Mouse (Mus musculus) neural tube, embryonic 12.5 days (tissue): ENCODE measurements around the gene Chrm3. TPM values are rescaled to one million over a fixed set of nuclear protein-coding genes. Genes with fewer than 3 reads are reported as not detected.

ENCODE experiments used
- ATAC-seq: fragments of 200-750 bp; cut with Nextera tagmentation; 2 replicates; pipeline ENCODE4 v1.8.0; 2017; ENCODE audit warnings: low read depth, mild to moderate bottlenecking, moderate TSS enrichment, moderate library complexity; ENCODE audit not compliant: low FRiP score
- H3K27ac ChIP-seq: fragments of 300-500 bp; sonication (generic); 2 replicates; pipeline ENCODE4 v1.5.1; 2016
- H3K27me3 ChIP-seq: fragments of 300-500 bp; sonication (generic); replicated peaks from 2 replicates; pipeline ENCODE4 v1.6.1; 2016; ENCODE audit warnings: mild to moderate bottlenecking
- H3K36me3 ChIP-seq: fragments of 300-500 bp; sonication (generic); 2 replicates; pipeline ENCODE4 v1.6.1; 2016; ENCODE audit warnings: mild to moderate bottlenecking
- H3K4me1 ChIP-seq: fragments of 300-500 bp; sonication (generic); 2 replicates; pipeline ENCODE4 v1.6.1; 2016
- H3K4me2 ChIP-seq: fragments of 300-500 bp; sonication (generic); replicated peaks from 2 replicates; pipeline ENCODE4 v1.6.1; 2016; ENCODE audit warnings: mild to moderate bottlenecking
- H3K4me3 ChIP-seq: fragments of 300-500 bp; sonication (generic); 2 replicates; pipeline ENCODE4 v1.5.1; 2016
- H3K9ac ChIP-seq: fragments of 300-500 bp; sonication (generic); 2 replicates; pipeline ENCODE4 v1.6.1; 2016; ENCODE audit warnings: mild to moderate bottlenecking
- H3K9me3 ChIP-seq: fragments of 300-500 bp; sonication (generic); 2 replicates; pipeline ENCODE4 v1.6.1; 2016; ENCODE audit warnings: mild to moderate bottlenecking
- WGBS: fragments of 180-500 bp; shearing (Covaris S2); methylation state at CpG from one replicate; pipeline ENCODE4 v1.1.7; 2016; 5-methylcytosine and 5-hydroxymethylcytosine counted together
- polyA plus RNA-seq: library from polyadenylated mRNA; unstranded; fragments of >200 nt; fragmentation: Nextera tagmentation; extraction: Ambion mirVana; gene quantifications from 2 replicates; pipeline ENCODE4 v1.2.1, GENCODE M21; 2016

Gene Chrm3
- polyA plus RNA-seq, 1 experiment from 2014 or later: 2.8 TPM

DNA sequence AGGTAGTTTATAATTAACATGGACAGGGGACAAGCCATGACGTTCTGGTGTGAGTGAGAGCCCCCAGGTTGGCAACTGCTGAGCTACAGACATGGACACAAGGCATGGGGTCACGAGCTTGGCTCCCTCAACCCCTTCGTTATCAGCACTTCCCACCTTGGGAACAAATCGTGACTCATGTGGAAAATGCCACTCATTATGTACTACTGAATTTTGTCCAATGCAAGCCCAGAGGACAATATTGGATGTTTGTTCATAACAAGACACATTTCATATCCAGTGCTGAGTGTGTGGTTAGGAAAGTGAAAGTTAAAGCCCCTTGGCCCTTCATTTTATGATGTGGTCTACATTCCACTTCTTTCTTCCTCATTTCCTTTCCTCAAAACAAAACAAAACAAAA is 140.2 kb downstream of the Chrm3 start:
- ATAC-seq: no peak

DNA sequence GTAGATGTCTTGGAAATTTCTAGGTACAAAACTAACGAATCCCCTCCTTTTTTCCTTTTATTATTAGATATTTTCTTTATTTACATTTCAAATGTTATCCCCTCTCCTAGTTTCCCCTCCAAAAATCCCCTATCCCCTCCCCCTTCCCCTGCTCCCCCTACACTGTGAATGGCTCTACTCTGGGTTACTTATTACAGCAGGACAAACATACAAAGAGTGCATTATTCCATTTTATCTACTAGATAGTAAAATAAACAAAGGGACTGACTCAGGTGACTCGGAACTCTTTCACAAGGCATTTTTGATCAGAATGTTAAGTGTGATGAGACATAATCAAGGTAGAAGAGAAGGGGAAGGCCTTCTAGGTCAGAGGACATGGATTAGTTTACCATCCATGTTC is 148.5 kb downstream of the Chrm3 start:
- H3K27ac ChIP-seq: no peak overlapping the region
- no peak overlapping the region for H3K4me2 ChIP-seq
- no peaks in the 10 kb centered on the region for H3K27me3 ChIP-seq
- H3K36me3 ChIP-seq: no peaks in the 10 kb centered on the region
- no peaks in the 10 kb centered on the region for H3K4me1 ChIP-seq
- H3K4me3 ChIP-seq: no peak overlapping the region
- WGBS: 72% methylated on average over 2 of the region's 2 CpGs
- no peaks in the 10 kb centered on the region for H3K9me3 ChIP-seq
- H3K9ac ChIP-seq: no peak overlapping the region
- no peak for ATAC-seq

More for the DNA sequence above, 140.2 kb downstream of the Chrm3 start:
- Histone ChIP-seq H3K4me1 (no peaks in the 10 kb centered on the region), H3K4me2 (no peak overlapping the region), H3K9me3 (no peaks in the 10 kb centered on the region), H3K27ac (no peak overlapping the region), H3K36me3 (no peaks in the 10 kb centered on the region), H3K4me3 (no peak overlapping the region), H3K9ac (no peak overlapping the region), H3K27me3 (no peaks in the 10 kb centered on the region)
- WGBS: 77% methylated on average over 4 of the region's 4 CpGs

DNA sequence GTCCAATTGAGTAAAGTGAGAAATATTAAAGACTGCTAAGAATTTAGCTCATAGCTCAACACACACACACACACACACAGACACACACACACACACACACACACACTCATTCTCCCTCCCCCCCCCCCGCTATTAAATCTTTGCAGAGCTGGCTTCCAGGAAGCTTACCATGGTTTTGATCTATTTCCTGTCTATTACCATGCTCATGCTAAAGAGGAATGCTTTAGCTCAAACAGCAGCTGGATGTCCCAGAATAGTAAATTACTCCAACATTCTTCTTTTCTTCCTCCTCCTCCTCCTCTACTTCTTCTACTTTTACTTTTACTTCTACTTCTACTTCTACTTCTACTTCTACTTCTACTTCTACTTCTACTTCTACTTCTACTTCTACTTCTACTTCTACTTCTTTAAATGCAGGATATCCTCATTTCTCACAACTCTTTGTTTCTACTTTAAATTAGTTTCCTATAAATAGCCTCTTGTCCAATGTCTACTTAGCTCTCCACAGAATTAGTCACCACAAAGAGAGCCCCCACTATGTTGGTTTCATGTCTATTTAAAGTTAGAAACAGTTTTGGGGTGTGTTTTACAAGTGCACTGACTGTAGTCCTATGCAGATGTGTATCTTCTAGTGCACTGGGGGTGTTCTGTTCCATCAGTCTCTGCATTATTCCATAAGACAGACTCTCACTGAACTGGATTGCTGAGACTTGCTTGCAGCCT is 150.0 kb downstream of the Chrm3 start:
- 82% methylated on average over 1 of the region's 1 CpGs for WGBS
- H3K9me3 ChIP-seq: no peaks in the 10 kb centered on the region

DNA sequence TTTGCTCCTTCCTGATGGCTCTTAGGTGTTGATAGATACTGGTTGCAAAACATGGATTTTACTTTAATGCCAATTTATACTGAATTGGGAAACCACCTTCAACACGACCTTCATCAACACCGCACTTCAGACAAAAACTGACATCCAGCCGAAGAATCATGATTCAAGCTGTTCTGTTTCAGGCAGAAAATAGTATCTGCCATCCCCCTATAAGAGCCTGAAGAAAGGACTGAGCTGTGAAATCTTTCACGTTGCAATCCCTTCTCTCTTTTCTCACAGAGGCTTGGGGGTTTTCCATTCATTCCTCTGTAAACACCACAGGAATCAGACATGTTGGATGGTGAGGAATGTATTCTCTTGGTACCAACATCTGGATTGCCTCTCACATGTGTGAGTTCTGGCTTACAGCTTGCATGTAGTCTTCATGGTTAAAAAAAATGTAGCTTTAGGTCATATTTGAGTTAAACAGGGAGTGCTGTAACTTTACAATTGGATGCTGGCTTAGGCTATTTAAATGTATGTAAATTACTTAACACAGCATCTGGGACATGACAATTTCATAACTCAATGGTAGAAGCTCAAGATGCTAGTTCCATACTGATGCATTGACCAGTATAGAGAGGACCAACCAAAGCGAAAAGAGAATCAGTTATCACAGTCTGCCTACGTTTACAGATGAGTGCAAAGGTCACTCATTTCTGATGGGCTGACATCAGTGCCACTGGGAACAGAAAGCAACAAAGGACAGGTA is 161.3 kb downstream of the Chrm3 start:
- no peak for ATAC-seq
- Histone ChIP-seq H3K9ac (no peak overlapping the region), H3K9me3 (no peaks in the 10 kb centered on the region), H3K4me2 (no peak overlapping the region), H3K27ac (no peak overlapping the region), H3K4me1 (no peaks in the 10 kb centered on the region), H3K27me3 (no peaks in the 10 kb centered on the region), H3K4me3 (no peak overlapping the region), H3K36me3 (no peaks in the 10 kb centered on the region)
- WGBS: 88% methylated on average over 6 of the region's 6 CpGs

More for the DNA sequence above, 150.0 kb downstream of the Chrm3 start:
- Histone ChIP-seq H3K9ac (no peak overlapping the region), H3K36me3 (no peaks in the 10 kb centered on the region), H3K4me2 (no peak overlapping the region), H3K27me3 (no peaks in the 10 kb centered on the region), H3K4me3 (no peak overlapping the region), H3K27ac (no peak overlapping the region), H3K4me1 (no peaks in the 10 kb centered on the region)
- ATAC-seq: no peak

DNA sequence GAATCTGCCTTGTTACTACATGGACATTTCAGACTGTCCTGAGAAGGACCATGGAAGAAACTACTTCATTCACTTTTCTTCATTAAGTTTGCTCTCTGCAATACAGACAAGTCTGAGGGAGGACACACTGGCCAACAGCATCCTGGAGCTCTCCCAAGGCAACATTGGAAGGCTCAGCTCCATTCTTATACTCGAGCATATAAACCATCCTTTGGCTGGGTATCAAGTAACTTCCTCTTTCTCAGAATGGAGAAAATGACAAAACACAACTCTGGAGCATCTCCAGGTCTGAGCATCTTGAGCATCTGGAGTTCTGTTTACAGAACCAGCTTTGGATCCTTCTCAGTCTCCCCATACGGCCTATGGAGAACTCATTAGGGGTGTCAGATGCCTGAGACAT is 170.8 kb downstream of the Chrm3 start:
- WGBS: 79% methylated on average over 2 of the region's 2 CpGs
- H3K9me3 ChIP-seq: no peaks in the 10 kb centered on the region
- no peaks in the 10 kb centered on the region for H3K36me3 ChIP-seq
- H3K27ac ChIP-seq: no peak overlapping the region
- no peak overlapping the region for H3K9ac ChIP-seq
- no peak for ATAC-seq
- no peak overlapping the region for H3K4me3 ChIP-seq
- H3K27me3 ChIP-seq: no peaks in the 10 kb centered on the region
- no peak overlapping the region for H3K4me2 ChIP-seq
- H3K4me1 ChIP-seq: no peaks in the 10 kb centered on the region

DNA sequence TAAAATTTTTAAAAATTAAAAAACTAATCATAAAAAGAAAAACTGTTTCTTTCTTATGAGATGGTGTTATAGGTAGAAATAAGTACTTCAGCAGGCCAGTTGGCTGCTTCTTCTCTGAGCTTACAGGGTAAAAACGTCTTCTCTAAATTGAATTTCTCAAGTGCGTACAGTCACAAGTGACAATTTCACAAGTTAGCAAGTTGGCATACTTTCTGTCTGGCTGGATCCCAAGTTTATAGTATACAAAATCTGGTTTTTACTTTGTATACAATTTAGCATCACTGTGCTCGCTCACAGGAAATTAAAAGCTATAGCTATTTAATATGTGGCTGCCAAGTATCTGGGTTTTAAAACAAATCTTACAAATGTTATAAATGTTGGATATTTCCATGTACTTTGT is 172.7 kb downstream of the Chrm3 start:
- Histone ChIP-seq H3K27me3 (no peaks in the 10 kb centered on the region), H3K9me3 (no peaks in the 10 kb centered on the region), H3K4me3 (no peak overlapping the region), H3K36me3 (no peaks in the 10 kb centered on the region), H3K9ac (no peak overlapping the region), H3K4me1 (no peaks in the 10 kb centered on the region), H3K4me2 (no peak overlapping the region), H3K27ac (no peak overlapping the region)
- no peak for ATAC-seq
- WGBS: 94% methylated on average over 3 of the region's 3 CpGs

DNA sequence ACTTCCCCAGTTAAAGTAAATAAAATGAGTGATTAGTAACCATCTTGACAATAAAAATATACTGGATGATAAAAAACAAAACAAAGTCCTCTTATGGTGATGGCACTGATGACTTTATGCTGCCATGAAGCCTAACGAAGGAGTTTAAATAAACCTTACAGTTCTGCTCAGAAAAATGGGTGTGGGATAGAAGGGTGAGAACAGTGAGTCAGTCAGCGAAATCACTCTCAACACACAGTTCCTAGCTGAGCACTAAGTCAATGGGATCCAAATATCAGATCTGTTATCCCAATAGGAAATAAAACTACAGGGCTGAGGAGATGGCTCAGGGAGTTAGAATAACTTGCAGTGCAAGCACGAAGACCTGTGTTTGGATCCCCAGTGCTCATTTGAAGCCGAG is 176.8 kb downstream of the Chrm3 start:
- Histone ChIP-seq H3K27ac (no peak overlapping the region), H3K9ac (no peak overlapping the region), H3K9me3 (no peaks in the 10 kb centered on the region), H3K4me2 (no peak overlapping the region), H3K4me3 (no peak overlapping the region), H3K36me3 (no peaks in the 10 kb centered on the region), H3K27me3 (no peaks in the 10 kb centered on the region), H3K4me1 (no peaks in the 10 kb centered on the region)
- no peak for ATAC-seq
- 89% methylated on average over 4 of the region's 4 CpGs for WGBS

DNA sequence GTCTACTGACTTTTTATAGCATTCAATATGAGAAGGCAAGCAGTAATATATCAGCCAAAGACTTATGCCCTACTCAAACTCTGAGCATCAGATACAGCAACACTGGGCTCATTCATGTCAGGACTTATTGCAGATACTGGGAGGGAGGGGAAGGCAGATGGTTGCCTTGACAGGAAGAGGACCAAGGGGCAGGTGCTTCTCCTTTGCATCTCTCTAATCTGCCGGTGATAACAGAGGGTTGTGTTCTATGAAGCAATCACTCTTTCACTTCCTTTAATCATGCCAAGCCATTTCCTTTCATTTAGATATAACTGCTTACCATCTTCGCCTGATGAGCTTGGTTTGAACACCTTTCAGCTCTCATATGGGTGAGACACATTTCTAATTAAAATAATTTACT is 177.9 kb downstream of the Chrm3 start:
- no peaks in the 10 kb centered on the region for H3K9me3 ChIP-seq
- H3K4me2 ChIP-seq: no peak overlapping the region
- H3K4me3 ChIP-seq: no peak overlapping the region
- H3K9ac ChIP-seq: no peak overlapping the region
- 85% methylated on average over 2 of the region's 2 CpGs for WGBS
- no peaks in the 10 kb centered on the region for H3K27me3 ChIP-seq
- no peak overlapping the region for H3K27ac ChIP-seq
- no peaks in the 10 kb centered on the region for H3K36me3 ChIP-seq
- H3K4me1 ChIP-seq: no peaks in the 10 kb centered on the region
- no peak for ATAC-seq

DNA sequence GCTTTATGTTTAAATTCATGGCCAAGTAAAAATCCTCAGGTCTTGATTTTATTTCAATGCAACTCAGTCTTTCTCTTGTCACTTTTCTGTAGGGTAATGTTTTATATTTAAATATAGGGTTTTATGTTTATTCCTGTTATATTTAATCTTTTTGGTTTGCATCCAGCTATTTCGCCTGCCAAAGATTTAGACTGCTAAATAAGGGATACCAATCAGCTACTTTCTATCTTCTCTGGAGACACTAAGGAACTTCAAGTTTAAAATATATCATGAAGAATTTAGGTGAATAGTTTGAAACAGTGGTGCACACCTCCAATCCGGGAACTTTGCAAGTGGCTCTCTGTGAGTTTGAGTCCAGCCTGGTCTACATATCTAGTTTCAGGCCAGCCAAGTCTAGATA is 190.1 kb downstream of the Chrm3 start:
- no peaks in the 10 kb centered on the region for H3K4me1 ChIP-seq
- no peak overlapping the region for H3K27ac ChIP-seq
- H3K9ac ChIP-seq: no peak overlapping the region
- no peak overlapping the region for H3K4me2 ChIP-seq
- 92% methylated on average over 2 of the region's 2 CpGs for WGBS
- no peak for ATAC-seq
- H3K4me3 ChIP-seq: no peak overlapping the region
- H3K36me3 ChIP-seq: no peaks in the 10 kb centered on the region
- H3K27me3 ChIP-seq: no peaks in the 10 kb centered on the region
- no peaks in the 10 kb centered on the region for H3K9me3 ChIP-seq

DNA sequence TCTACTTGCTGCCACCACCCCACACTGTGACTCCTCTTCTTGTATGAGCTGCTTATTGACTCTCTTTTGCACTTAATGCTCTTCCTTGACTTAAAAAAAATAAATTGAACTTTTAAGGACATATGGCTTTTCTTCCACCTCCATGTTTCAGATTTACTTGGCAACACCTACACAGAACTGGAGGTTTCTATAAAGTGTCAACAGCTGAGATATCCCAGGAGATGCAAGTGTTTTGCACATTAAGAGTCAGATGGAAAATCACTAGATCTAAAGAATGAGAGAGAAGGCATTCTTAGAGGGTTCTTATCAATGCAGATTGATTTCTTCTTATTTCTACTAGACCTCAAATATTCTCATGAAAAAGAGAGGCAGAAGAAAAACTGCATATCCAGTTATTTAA is 197.3 kb downstream of the Chrm3 start:
- H3K9me3 ChIP-seq: no peaks in the 10 kb centered on the region
- no peaks in the 10 kb centered on the region for H3K4me1 ChIP-seq
- no peak overlapping the region for H3K9ac ChIP-seq
- H3K4me3 ChIP-seq: no peak overlapping the region
- H3K36me3 ChIP-seq: no peaks in the 10 kb centered on the region
- no peak overlapping the region for H3K27ac ChIP-seq
- H3K27me3 ChIP-seq: no peaks in the 10 kb centered on the region
- ATAC-seq: no peak
- no peak overlapping the region for H3K4me2 ChIP-seq

DNA sequence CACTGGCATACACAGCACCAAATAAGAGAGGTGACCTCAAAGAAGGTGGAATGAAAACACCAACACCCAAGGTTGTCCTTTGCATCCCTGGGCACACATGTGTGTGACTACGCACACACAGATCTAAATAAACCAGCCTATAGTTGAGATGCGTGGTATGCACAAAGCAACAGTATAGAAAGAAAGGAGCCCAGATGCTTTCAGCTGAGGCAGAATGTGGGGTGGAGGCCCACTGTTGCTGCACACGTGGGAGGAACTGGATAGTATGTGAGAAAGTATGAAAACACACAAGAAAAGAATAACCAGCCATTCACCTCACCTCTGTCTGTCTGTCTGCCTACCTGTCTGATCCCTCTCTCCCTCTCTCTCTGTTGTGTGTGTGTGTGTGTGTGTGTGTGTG is 203.2 kb downstream of the Chrm3 start:
- Histone ChIP-seq H3K4me1 (no peaks in the 10 kb centered on the region), H3K27me3 (no peaks in the 10 kb centered on the region), H3K4me3 (no peak overlapping the region), H3K9ac (no peak overlapping the region), H3K27ac (no peak overlapping the region), H3K36me3 (no peaks in the 10 kb centered on the region), H3K9me3 (no peaks in the 10 kb centered on the region), H3K4me2 (no peak overlapping the region)
- no peak for ATAC-seq
- 87% methylated on average over 3 of the region's 3 CpGs for WGBS

DNA sequence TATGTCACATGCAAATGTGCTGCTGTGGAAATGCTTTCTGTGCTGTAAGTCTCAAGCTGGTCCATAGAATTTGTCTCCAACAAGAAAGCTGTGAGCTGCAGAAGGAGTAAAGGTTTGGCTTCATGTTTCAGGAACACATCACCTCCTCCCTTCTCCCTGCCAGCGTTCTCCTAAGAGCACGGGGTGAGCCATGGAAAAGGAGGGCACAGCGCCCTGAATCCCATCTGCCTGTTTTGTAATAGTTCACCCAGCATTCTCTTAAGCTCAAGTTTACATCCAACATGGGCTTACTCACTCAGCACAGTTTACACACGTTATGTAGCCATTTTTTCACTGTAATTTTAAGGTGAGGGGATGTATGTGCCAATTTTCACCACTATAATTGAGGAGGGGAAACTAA is 220.1 kb downstream of the Chrm3 start:
- Histone ChIP-seq H3K4me3 (no peak overlapping the region), H3K27me3 (no peaks in the 10 kb centered on the region), H3K36me3 (no peaks in the 10 kb centered on the region), H3K4me1 (no peaks in the 10 kb centered on the region), H3K27ac (no peak overlapping the region), H3K9me3 (no peaks in the 10 kb centered on the region), H3K4me2 (no peak overlapping the region), H3K9ac (no peak overlapping the region)
- WGBS: 84% methylated on average over 4 of the region's 4 CpGs
- ATAC-seq: no peak

DNA sequence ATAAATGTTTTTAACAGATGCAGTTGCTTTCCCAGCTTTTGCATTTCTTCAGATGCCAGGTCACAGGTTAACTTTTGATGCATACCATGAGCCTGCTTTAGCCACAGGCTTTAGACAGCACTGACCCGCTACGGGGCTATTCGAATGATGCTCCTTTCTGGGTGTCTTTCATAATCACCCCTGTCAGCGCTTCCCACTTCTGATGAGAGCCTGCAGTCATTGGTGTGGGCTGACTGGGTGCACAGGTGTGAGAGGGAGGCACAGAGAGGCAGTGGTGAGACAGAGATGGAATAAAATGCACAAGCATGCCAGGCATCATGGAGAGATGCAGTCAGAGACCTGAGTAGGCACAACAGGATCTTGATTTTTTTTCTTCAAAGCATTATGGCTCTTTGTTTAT is 221.8 kb downstream of the Chrm3 start:
- H3K4me1 ChIP-seq: no peaks in the 10 kb centered on the region
- no peak overlapping the region for H3K27ac ChIP-seq
- H3K4me3 ChIP-seq: no peak overlapping the region
- no peak for ATAC-seq
- H3K4me2 ChIP-seq: no peak overlapping the region
- no peaks in the 10 kb centered on the region for H3K27me3 ChIP-seq
- H3K36me3 ChIP-seq: no peaks in the 10 kb centered on the region
- H3K9ac ChIP-seq: no peak overlapping the region
- 94% methylated on average over 4 of the region's 4 CpGs for WGBS
- no peaks in the 10 kb centered on the region for H3K9me3 ChIP-seq
